Mouse (Mus musculus) lung, postnatal 0 days (tissue): ENCODE results near the gene Tmem267.

ENCODE experiments used
- CTCF ChIP-seq: IDR thresholded peaks from 2 replicates; pipeline ENCODE4 v1.5.1; 2016; ENCODE audit warnings: antibody characterized with exemption, mild to moderate bottlenecking
- EP300 ChIP-seq: IDR thresholded peaks from 2 replicates; pipeline ENCODE4 v1.6.1; 2016; ENCODE audit warnings: antibody characterized with exemption, mild to moderate bottlenecking, control low read depth

DNA sequence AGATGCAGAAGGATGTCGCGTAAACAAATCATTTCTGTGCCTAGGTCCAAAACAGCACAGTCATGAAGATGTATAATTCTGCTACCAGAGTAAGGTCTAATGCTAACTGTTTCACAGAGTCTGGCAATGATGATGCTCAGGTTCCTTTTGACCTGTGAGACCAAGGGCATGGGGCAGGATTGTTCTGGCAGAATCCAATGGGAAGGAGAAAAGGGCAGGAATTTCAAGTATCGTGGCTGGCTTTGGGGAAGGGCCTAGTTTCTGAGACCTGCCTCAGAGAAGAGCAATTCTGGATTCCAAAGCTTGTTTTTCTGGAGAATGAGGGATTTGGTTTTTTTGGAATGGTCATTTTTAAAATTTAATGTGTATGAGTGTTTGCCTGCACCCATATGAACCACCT lies 131.0 kb downstream of the Tmem267 start:
- TF ChIP-seq CTCF (no peak), EP300 (no peak)
